Mouse (Mus musculus) small intestine, adult 2 months (tissue): ENCODE measurements around the gene Odaph.

Source experiments
- CTCF ChIP-seq: fragments of 200-500 bp; IDR thresholded peaks from 2 replicates; pipeline ENCODE4 v1.5.1; 2012; ENCODE audit warnings: low read depth, mild to moderate bottlenecking, control low read depth, inconsistent platforms, low read length, moderate library complexity, mixed read lengths; ENCODE audit not compliant: insufficient replicate concordance, insufficient read length; ENCODE audit errors: extremely low read depth
- POLR2A ChIP-seq: fragments of 200-500 bp; IDR thresholded peaks from 2 replicates; pipeline ENCODE4 v1.6.1; 2012; ENCODE audit warnings: low read depth, mild to moderate bottlenecking, control low read depth, inconsistent platforms, low read length, moderate library complexity

DNA sequence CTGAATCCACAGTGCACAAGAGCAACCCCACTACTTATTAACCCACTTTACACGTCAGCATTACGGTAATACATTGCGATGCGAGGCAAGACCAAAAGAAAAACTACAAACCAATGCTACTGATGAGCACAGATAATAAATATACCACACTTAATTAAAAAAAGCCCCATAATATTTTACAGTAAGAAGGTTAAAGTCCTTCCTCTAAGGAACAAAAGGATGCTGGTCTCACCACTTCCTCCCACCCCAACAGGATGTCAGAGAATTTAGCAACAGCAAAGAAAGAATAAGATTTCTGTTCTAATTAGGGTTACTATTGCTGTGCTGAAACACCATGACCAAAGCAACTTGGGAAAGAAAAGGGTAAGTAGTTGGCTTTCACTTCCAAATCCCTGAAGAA, 40.3 kb upstream of the Odaph start:
- no peak for TF ChIP-seq POLR2A
- TF ChIP-seq CTCF: no peak
